Mouse (Mus musculus) right cerebral cortex, adult 2 months (tissue): ENCODE results near the gene Rbm19.

Source experiments
- DNase-seq, 2 experiments: peaks; one replicate each; pipeline ENCODE4 v3.0.0; 2021 to 2022; ENCODE audit warnings: low spot score in 2 of 2

The Rbm19 gene

GRCm38 (mm10) chr5:120204316-120204715, 88.1 kb downstream of the Rbm19 start:
- DNase-seq = no peak

DNA sequence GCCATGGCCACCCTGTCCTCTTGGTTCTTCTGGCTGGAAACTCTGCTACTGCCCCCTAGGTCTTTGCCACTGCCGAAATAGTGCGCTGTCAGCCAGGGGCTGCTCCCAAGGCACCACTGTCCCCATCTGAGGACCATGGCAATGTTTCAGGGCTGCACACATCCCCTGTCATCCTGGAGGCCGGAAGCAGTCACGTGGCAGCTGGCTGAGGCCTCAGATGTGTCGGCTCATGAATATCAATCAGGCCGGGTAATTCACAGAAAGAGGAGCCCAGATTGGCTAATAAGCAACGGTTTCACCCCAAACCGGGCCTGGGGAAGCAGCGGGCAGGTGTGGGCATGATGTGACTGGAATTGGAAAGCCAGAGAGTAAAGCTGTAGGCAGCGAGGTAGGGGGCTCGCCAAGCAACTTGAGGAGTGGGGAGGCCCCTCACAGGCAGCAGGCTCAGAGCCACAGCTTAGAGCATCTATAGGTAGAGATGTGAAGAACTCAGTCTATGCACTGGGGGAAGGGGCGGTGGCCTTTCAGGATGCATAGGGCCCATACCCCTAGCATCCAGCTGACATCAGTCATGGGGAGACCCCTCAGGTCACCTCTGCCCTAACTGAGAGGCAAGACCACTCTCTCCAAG, 90.2 kb downstream of the Rbm19 start:
- no peak for DNase-seq

DNA sequence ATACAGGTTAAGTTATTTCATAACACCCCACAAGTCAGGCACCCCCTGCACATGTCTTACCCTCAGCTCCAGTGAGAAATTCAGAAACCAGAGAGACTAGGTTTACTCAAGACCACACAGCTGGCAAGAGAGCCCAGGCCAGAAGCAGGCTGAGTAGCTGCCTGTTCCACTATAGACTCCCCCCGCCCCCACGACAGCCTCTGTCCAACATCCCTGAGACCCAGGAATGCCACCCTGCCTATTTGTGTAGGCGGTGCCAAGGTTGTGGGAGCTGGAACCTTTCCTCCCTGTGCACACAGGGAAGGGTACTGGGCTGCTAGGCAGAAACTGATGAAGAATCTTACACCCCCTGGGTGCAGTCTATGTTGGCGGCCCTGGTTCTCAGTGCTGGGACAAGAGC, 91.2 kb downstream of the Rbm19 start:
- no peak for DNase-seq

GRCm38 (mm10) chr5:120210668-120211067, 94.4 kb downstream of the Rbm19 start:
- DNase-seq = no peak

DNA sequence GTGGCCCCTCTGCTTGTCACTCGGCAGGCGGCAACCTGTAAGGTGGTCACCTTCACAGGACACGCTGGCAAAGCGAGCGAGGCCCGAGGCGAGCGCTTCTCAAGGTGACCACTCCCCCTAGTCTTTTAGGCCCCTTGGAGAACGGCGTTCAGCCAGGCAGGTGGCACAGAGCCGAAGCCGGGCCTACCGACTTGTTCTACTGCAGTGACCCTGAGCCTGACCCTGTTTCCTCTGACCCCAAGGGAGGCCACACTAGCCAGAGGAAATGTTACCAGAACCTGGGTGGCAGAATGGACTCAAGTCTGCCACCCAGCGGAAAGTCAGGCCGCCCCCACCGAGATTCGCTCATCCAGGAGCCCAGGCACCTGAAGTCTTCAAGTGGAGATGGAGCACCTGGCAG, 94.9 kb downstream of the Rbm19 start:
- peak; percentile 37 to 43 for DNase-seq

- DNase-seq = no peak
These were observed 98.2 kb downstream of the Rbm19 start for GRCm38 (mm10) chr5:120214511-120214910.

- no peak for DNase-seq
These were observed 105.0 kb downstream of the Rbm19 start for GRCm38 (mm10) chr5:120221216-120221615.

- no peak for DNase-seq
These were observed 109.1 kb downstream of the Rbm19 start for GRCm38 (mm10) chr5:120225383-120225782.

GRCm38 (mm10) chr5:120228613-120229409, 112.5 kb downstream of the Rbm19 start:
- no peak for DNase-seq

DNA sequence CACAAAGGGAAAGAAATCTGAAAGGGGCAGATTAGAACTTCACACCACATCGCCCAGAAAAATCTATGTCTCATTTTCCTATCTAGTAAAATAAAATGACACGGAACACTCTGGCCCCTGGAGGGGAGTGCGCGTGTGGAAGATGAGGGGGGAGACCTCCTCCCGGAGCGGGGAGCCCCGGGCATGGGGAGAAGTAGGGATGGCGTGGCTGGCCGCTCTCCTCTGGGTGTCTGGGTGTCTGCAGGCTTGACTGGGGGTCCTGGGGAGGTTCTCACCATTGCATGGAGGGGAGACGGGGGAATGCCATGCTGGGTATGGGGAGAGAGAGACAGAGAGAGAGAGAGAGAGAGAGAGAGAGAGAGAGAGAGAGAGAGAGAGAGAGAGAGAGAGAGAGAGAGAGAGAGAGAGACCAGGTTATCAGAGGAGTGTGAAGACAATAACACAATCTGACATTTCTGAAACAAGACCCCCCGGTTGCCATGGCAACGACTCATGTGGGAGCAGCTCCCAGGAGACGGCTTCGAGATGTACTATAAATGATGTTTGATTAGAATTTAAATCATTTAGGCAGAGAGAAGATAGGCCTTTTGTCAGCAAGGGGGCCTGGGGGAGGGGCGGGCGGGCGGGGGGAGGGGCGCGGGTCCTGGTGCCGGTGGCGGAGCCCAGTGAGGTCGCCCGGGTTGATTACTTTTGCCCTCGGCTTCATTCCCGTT, 115.3 kb downstream of the Rbm19 start:
- DNase-seq = no peak

GRCm38 (mm10) chr5:120235147-120235546, 118.9 kb downstream of the Rbm19 start:
- no peak for DNase-seq

- DNase-seq = peak in 1 of 2 experiments; percentile 57
These were observed 119.3 kb downstream of the Rbm19 start for GRCm38 (mm10) chr5:120235571-120235970.

DNA sequence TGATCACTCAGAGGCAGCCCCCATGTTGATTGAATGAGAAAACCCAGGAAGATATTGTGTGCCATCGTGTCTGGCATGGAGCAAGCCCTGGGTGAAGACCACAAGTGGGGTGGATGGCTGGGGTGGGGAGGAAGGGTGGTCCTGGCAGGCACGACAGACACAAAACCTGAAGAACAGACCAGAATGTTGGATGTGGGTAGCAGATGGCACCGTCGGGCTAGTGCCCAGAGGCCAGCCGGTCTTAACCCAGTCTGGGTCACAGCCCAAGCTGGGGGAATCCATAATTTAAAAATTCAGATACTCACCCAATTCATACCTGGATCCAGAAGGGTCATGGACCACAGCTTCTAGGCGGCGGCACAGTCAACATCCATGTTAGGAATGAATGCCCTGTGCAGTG, 123.8 kb downstream of the Rbm19 start:
- no peak for DNase-seq

- DNase-seq = no peak
These were observed 129.1 kb downstream of the Rbm19 start for GRCm38 (mm10) chr5:120245336-120245735.
